ENCODE assay signal across 16 mouse cellular contexts in the genomic region with DNA sequence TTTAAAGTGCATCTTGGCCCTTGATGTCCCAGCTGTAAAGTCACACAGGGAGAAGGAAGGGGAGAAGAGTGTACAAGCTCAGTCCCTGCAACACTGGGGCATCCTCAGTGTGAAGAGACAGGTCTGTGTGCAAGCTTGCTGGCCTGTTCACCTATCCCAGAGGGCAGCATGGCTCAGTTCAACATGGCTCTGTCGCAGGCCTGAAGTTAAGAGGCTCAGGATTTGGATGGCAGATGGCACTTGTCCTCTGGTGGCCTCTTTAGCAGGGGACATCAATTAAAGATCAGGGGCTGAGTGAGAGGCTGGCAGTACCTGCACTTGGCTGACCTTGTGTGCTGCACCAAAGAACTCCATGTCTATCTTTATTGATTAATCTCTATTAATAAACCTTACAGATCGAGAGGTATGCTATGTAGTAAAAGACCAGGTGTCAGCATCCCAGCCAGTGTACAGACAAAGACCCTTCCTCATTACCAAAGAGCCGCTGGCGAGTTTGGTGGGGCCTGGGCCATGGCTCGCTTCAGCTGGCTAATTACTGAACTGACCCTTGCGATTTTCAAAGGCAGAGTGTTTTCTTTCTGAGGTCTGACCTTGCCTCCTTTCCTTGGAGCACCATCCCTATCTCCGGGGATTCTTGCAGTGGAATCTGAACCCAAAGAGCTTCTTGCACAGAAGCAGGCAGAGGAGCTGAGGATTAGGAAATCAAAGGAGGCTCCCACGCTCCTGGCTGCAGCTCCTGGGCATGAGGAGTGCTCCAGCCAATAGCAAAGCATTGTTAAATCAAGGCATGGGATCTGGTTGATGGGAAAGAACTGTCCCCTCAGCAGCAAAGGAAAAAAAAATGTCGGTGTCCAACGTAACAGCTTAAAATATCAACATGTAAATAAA.
A peak's percentile ranks its signal among the peaks of the same experiment; 100 is the strongest.
DNase-seq lines count a peak whose midpoint lies in the region; ATAC-seq and TF ChIP-seq lines count a peak whose summit lies in the region.
"Had no signal": no experiment of that assay in that cellular context is flagged by ENCODE, and none has a peak within 500 bp of the region (broad histone marks: within the 10 kb centered on the region; RNA-seq: fewer than 3 reads in every experiment).

No protein-coding gene starts in this region.

- no peak overlapping the region for H3K27ac ChIP-seq in kidney, postnatal 0 days
- H3K27ac ChIP-seq in embryonic facial prominence, embryonic 10.5 days (replicated peaks), result no peak overlapping the region
- H3K27ac ChIP-seq: lung, embryonic 15.5 days; stomach, embryonic 15.5 days had no signal

- no peaks in the 10 kb centered on the region for H3K36me3 ChIP-seq in kidney, postnatal 0 days (ENCODE audit: insufficient read depth, low read length)
- H3K36me3 ChIP-seq in embryonic facial prominence, embryonic 10.5 days (replicated peaks), result no peaks in the 10 kb centered on the region
- H3K36me3 ChIP-seq: lung, embryonic 15.5 days; stomach, embryonic 15.5 days had no signal

- H3K9ac ChIP-seq in kidney, postnatal 0 days (ENCODE audit: low read depth, low read length), result no peak overlapping the region
- H3K9ac ChIP-seq: lung, embryonic 15.5 days; stomach, embryonic 15.5 days had no signal

- no peaks in the 10 kb centered on the region for H3K4me1 ChIP-seq in kidney, postnatal 0 days (replicated peaks; ENCODE audit: insufficient read depth, low read length)
- H3K4me1 ChIP-seq in embryonic facial prominence, embryonic 10.5 days, result peaks cover 12% of the 10 kb centered on the region
- H3K4me1 ChIP-seq: lung, embryonic 15.5 days; stomach, embryonic 15.5 days had no signal

- no peak for TF ChIP-seq CTCF in kidney, postnatal 0 days (IDR thresholded peaks at IDR 0.05; ENCODE audit: low read depth)

- WGBS in kidney, postnatal 0 days, result 25% methylated on average over 10 of the region's 10 CpGs
- WGBS in embryonic facial prominence, embryonic 10.5 days, result 32% methylated on average over 10 of the region's 10 CpGs

- H3K9me3 ChIP-seq in kidney, postnatal 0 days (replicated peaks; ENCODE audit: low read length), result no peaks in the 10 kb centered on the region
- no peaks in the 10 kb centered on the region for H3K9me3 ChIP-seq in embryonic facial prominence, embryonic 10.5 days
- H3K9me3 ChIP-seq: lung, embryonic 15.5 days; stomach, embryonic 15.5 days had no signal

- H3K27me3 ChIP-seq in kidney, postnatal 0 days (ENCODE audit: insufficient read depth, low read length), result no peaks in the 10 kb centered on the region
- H3K27me3 ChIP-seq in embryonic facial prominence, embryonic 10.5 days (replicated peaks; ENCODE audit: low read depth, poor library complexity, severe bottlenecking), result peaks cover 33% of the 10 kb centered on the region
- H3K27me3 ChIP-seq: lung, embryonic 15.5 days; Patski; stomach, embryonic 15.5 days had no signal

- H3K4me3 ChIP-seq in kidney, postnatal 0 days (replicated peaks; ENCODE audit: low read depth, low read length), result no peak overlapping the region
- H3K4me3 ChIP-seq in embryonic facial prominence, embryonic 10.5 days, result no peak overlapping the region
- H3K4me3 ChIP-seq: lung, embryonic 15.5 days; stomach, embryonic 15.5 days had no signal

- ATAC-seq in kidney, postnatal 0 days (replicated peaks; ENCODE audit: low FRiP score, low read depth), result no peak
- ATAC-seq in activated CD4-positive, CD25-positive, alpha-beta regulatory T cell, adult 4 months, result no peak
- ATAC-seq: Patski had no signal

- peak; percentile 19 for DNase-seq in embryo, embryonic 10.5 days (ENCODE audit: low spot score)
- DNase-seq in embryo, embryonic 11 days, result no peak
- DNase-seq in kidney, postnatal 0 days (ENCODE audit: low spot score), result peak; percentile 19
- DNase-seq in kidney, postnatal 25 days, result no peak
- peak; percentile 18 for DNase-seq in embryonic facial prominence, embryonic 10.5 days (ENCODE audit: low spot score)
- DNase-seq in retina, adult 2 months (ENCODE audit: low read depth, low spot score), result peak; percentile 26
- DNase-seq: B cell, adult 2 months; cerebellum, adult 18-20 months; gastrocnemius, postnatal 14 days; heart, postnatal 14 days; kidney, postnatal 14 days; thymus, postnatal 36 days had no signal

- no peak overlapping the region for H3K4me2 ChIP-seq in kidney, postnatal 0 days (ENCODE audit: low read length)
- H3K4me2 ChIP-seq: lung, embryonic 15.5 days; stomach, embryonic 15.5 days had no signal

Comparison
In these comparisons a context has a peak if more than half of its experiments do, and no peak if none do; other contexts are left out.
1. DNase-seq: peak in embryo, embryonic 10.5 days (single experiment), kidney, postnatal 0 days (single experiment), embryonic facial prominence, embryonic 10.5 days (single experiment) and retina, adult 2 months (single experiment); none in embryo, embryonic 11 days (single experiment) and kidney, postnatal 25 days (0 of 2).